Mouse (Mus musculus) inflammation-experienced regulatory T-cells, adult 6 months (primary cell): ENCODE measurements around the gene Eps8l1. TPM values are rescaled to one million over a fixed set of nuclear protein-coding genes. Genes with fewer than 3 reads are reported as not detected.

ENCODE experiments used
- ATAC-seq: one replicate; pipeline ENCODE4 v1.8.0; 2017
- polyA plus RNA-seq, 3 experiments: library from polyadenylated mRNA; unstranded; fragments of 100-300 nt; shearing (Covaris generic); gene quantifications; one replicate each; pipeline ENCODE4 v1.2.1; 2017

Eps8l1 gene
- polyA plus RNA-seq, 3 experiments from 2014 or later: 3.8 to 22.3 (median 12.5) TPM

DNA sequence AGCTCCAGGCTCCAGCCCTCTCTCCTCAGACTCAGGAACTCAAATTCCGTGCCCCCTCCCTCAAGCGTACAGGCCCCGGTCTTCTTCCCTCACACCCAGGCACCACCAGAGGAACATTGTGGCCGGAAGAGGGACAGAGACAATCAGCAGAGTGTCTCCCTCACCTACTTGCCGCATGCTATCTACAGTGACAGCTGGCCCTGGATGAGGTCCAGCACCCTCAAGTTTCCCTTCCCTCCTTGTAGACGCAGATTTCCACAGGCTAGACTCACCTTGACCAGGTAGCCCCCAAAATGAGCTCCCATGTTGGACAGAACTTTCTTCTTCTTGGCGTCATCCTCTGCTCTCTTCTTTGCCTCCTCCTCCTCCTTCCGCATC is 48.3 kb downstream of the Eps8l1 start:
- ATAC-seq: no peak

- peak; percentile 93 for ATAC-seq
Measured at GRCm38 (mm10) chr7:4509863-4510608, 49.6 kb downstream of the Eps8l1 start.

DNA sequence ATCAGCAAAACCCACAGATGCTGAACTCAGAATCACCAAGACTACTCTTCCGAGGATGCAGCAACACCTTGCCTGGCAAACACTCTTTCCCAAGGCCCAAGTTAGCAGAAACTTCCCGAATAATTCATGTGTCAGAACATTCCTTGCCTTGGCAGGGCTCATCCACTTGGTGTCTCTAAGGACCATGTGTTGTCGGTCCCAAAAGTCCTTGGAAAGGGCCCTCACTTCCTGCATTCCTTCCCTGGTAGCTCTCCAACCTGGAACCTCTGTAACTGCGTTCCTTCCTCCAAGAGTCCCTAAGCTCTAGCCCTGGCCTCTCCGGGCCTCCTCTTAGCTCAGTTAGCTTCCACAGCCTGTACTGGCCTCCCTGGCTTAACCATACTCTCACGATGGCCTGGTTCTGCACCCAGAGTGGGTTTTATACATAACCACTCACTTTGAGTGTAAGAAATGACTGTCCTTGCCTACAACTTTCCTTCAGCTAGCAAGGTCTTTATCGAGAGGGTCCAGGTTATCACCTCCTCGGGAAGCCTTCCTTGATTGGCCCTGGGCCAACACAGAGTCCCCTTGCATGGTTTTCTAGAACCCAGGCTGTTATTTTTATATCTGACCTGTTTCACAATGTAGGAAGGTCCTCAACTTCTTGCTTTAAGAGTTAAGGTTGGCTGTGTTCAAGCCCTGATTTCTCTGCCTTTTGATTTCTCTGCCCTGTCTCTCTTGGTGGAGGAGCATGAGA is 51.2 kb downstream of the Eps8l1 start:
- no peak for ATAC-seq

DNA sequence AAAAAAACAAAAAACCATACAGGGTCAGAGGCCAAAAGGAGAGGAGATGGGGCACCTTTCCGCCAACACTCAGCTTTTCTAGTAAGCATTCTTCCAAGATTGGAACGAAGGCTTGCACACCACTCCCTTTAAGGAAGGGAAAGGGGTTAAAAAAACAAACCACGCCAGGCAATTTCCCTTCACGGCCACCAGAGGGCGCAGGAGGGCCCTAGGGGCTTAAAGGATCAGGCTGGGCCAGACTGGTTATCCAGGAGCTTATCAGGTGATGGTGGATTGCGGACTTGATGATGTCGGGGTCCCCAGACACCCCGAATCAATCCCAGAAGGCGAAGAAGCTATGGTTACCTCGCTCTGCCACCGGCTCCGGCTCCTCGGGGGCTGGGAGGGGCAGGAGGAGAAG is 52.8 kb downstream of the Eps8l1 start:
- ATAC-seq: peak; percentile 51

DNA sequence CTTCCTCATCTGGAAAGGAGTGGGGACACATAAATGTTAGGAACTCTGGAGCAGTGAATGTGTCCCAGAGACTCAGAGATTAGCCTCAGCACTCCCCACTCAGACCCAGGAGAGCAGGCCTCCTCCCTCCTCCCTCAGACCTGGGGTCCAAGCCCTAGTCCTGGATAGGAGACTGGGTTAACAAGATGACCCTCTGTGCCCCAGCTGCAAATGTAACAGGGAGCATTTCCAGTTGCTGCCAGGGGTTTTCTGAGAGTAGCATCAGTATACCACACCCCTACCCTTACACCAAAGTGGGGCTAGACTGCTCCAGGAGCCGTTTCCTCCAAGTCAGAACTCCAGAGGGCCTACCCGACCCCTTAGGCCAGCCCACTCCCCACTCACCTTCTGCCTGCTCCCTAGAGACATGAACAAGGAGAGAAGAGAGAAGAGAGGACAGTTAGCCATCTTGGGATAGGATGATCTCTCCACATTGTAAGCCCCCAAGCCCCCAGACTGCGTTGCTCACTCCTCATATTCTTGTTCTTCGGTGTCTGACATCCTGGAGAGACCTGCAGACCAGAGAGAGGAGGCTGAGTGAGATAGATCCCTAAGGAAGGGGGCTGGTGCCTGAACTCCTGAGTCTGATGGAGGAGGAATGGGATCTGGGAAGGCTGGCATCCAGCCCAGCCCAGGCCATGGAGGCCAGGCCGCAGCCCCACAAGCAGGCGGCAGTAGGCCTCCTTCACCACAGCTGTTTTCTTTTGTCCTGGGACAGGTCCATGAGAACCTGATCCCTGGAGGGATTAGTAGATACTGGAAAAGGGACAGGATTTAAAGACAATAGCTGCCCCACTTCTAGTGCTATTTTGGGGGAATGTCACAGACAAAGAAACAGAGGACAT is 53.6 kb downstream of the Eps8l1 start:
- ATAC-seq: no peak

GRCm38 (mm10) chr7:4515853-4516252 is 55.4 kb downstream of the Eps8l1 start:
- ATAC-seq: no peak

DNA sequence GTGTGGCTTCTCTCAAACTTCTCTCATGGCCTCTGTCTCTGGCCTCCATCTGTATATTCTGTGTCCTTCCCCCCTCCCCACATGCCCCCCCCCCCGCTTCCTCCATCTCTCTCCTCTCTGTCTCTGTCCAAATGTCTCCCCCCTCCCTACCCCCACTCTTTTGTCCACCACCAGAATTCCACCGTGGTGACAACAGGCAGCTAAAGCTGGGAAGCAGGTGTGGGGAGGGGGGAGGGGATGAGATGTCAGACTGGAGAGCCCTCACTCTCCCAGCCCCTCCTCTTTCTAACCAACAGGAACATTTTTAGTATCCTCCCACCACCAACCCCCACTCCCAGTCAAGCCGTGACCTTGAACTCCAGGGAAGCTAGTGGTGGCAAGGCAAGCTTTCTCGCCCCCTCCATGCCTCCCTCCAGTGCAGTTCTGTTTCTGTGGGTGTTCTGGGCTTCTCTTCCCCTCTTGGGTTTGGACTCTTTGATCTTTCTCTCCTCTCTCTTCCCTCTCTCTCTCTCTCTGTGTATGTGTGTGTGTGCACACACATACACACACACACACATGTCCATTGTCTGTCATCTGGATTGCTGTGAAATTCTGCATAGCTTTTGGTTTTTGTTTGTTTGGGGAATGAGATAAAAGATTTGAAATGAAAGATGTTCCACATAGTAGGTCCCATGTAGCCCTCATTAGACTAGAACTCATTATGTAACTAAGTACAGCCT is 56.0 kb downstream of the Eps8l1 start, which contains the start of gene Tnnt1:
TSS of gene Tnnt1 (minus strand) at position 51 of the 719 bp plus-strand sequence.
- ATAC-seq: no peak

DNA sequence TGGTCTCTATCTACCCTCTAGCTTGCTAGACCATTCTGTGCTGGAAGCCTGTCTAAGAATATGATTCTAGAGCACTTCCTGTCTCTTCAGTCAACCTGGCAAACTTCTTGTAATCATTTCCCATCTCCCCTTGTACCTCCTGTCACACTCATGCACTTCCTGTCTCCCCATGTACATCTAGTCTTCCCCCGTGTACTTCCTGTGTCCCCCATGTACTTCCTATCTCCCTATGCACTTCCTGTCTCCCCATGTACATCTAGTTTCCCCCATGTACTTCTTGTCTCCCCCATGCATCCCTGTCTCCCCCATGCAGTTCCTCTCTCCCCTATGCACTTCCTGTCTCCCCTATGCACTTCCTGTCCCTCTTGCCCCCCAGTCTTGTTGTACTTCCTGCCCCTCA is 58.0 kb downstream of the Eps8l1 start:
- peak; percentile 85 for ATAC-seq

DNA sequence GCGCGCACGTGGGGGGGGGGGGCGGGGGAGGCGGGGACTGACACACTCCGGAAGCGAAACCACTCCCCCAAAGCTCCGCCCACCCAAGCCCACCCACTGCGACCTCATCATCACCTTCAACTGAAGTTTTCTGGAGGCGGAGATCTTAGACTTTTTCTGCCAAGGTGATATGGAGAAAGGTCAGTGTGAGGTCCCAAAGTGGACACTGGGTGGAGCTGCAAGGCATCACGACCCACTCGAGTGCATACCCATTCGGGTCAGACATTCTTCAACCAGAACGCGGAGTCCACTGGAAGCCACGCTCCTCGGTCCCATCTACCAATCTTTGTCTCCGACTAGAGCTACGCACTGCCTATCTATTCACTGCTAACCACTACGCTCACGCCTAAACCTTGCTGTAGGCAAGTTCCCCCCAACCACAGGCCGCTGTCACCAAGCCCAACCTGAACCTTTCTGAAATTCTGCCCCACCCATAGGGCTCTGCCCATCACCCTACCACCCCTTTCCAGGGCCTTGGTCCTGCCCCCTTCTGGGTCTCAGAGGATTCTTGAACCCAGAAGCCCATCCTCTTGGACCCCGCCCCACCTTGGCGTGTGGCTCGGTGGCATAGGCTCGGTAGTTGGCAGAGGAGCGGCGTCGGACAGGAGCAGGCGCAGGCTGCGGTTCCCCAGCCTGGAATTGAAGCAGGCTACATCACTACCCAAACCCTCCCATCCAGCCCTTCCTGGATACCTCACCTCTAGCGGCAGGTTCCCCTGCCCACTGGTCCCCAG is 60.9 kb downstream of the Eps8l1 start:
- no peak for ATAC-seq

- ATAC-seq: no peak
Measured at GRCm38 (mm10) chr7:4522292-4522691, 61.8 kb downstream of the Eps8l1 start.

GRCm38 (mm10) chr7:4523205-4524130 is 63.0 kb downstream of the Eps8l1 start:
- ATAC-seq: no peak

- peak; percentile 45 for ATAC-seq
Measured at GRCm38 (mm10) chr7:4524212-4524922, 63.9 kb downstream of the Eps8l1 start, which contains the start of gene Tnni3. Gene Tnni3 (minus strand): TSS chr7:4524229.

GRCm38 (mm10) chr7:4526341-4527301 is 66.1 kb downstream of the Eps8l1 start:
- peak; percentile 98 for ATAC-seq

DNA sequence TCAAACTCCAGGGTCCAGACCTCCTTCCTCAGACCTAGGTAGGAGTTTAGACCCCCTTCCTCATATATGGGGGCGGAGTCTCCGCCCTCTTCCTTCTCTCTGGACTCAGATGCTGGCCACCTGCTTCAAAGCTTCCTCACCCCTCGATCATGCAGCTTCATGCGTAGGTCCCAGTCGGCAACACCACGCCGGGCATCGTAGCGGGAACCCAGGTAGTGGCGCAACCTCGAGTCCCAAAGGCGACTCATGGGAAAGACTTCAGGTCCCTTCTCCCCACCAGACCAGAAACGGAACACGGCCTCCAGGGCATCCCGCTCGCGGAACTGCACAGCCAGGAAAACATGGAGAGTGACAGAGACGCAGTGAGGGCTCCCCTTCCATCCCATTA is 66.8 kb downstream of the Eps8l1 start:
- no peak for ATAC-seq
